Mouse (Mus musculus) cerebellum, adult 2 months (tissue): ENCODE results near the gene Gm11733.

Experiments
- CTCF ChIP-seq: fragments of 200-500 bp; IDR thresholded peaks from 2 replicates; pipeline ENCODE4 v1.5.1; 2011; ENCODE audit warnings: low read depth, mild to moderate bottlenecking, control low read depth, low read length, moderate library complexity, borderline replicate concordance; ENCODE audit not compliant: insufficient read depth
- POLR2A ChIP-seq: fragments of 200-500 bp; IDR thresholded peaks from 2 replicates; pipeline ENCODE4 v1.6.1; 2011; ENCODE audit warnings: low read length, control low read depth, borderline replicate concordance; ENCODE audit not compliant: insufficient read depth

GRCm38 (mm10) chr11:117476554-117477107, 7.5 kb upstream of the Gm11733 start:
- TF ChIP-seq POLR2A (no peak), CTCF (no peak)
